Comparison of ENCODE assay signal across 8 mouse cellular contexts in genomic region chr5:122501101-122502076, GRCm38 (mm10). TPM values are rescaled to one million over a fixed set of nuclear protein-coding genes. Genes with fewer than 3 reads are reported as not detected.
A peak's percentile ranks its signal among the peaks of the same experiment; 100 is the strongest.
DNase-seq lines count a peak whose midpoint lies in the region; ATAC-seq and TF ChIP-seq lines count a peak whose summit lies in the region.

No protein-coding gene starts in this region.

- peak overlapping the region; percentile 100 for H3K9ac ChIP-seq in intestine, embryonic 15.5 days
- peak overlapping the region; percentile 99 for H3K9ac ChIP-seq in limb, embryonic 14.5 days (ENCODE audit: low read depth, low read length, severe bottlenecking)
- H3K9ac ChIP-seq in midbrain, embryonic 13.5 days (replicated peaks), result peak overlapping the region; percentile 98

- intact Hi-C loops in gastrocnemius, postnatal 14 days (cut with DNase I; ENCODE audit: low total_unique reads), result no loop called here

- no peaks in the 10 kb centered on the region for H3K27me3 ChIP-seq in intestine, embryonic 15.5 days (replicated peaks)
- H3K27me3 ChIP-seq in limb, embryonic 14.5 days (ENCODE audit: control insufficient read depth, insufficient read depth, low read length), result no peaks in the 10 kb centered on the region
- no peaks in the 10 kb centered on the region for H3K27me3 ChIP-seq in midbrain, embryonic 13.5 days

- H3K4me1 ChIP-seq in intestine, embryonic 15.5 days (replicated peaks), result peaks cover 15% of the 10 kb centered on the region
- H3K4me1 ChIP-seq in limb, embryonic 14.5 days (ENCODE audit: control insufficient read depth, insufficient read depth, low read length), result peaks cover 25% of the 10 kb centered on the region
- peaks cover 46% of the 10 kb centered on the region for H3K4me1 ChIP-seq in midbrain, embryonic 13.5 days (replicated peaks)

- H3K36me3 ChIP-seq in intestine, embryonic 15.5 days, result no peaks in the 10 kb centered on the region
- peaks cover 25% of the 10 kb centered on the region for H3K36me3 ChIP-seq in limb, embryonic 14.5 days (ENCODE audit: control insufficient read depth, insufficient read depth, low read length)
- H3K36me3 ChIP-seq in midbrain, embryonic 13.5 days, result peaks cover 11% of the 10 kb centered on the region

- TF ChIP-seq POLR2A in limb, embryonic 14.5 days (IDR thresholded peaks at IDR 0.05; ENCODE audit: borderline replicate concordance, extremely low read depth, insufficient read depth, insufficient read length), result no peak

- WGBS in intestine, embryonic 15.5 days, result under 1% methylated on average over 108 of the region's 113 CpGs
- under 1% methylated on average over 84 of the region's 113 CpGs for WGBS in limb, embryonic 14.5 days
- WGBS in midbrain, embryonic 13.5 days, result under 1% methylated on average over 100 of the region's 113 CpGs

- peak; percentile 43 for DNase-seq in ovary, postnatal 14 days (ENCODE audit: low spot score)
- DNase-seq in ovary, postnatal 10 days (ENCODE audit: low spot score), result no peak
- peak; percentile 77 to 80 for DNase-seq in cerebellum, postnatal 25 days
- DNase-seq in gastrocnemius, postnatal 14 days, result peak; percentile 77
- no peak for DNase-seq in limb, embryonic 14.5 days (ENCODE audit: low spot score)
- peak; percentile 62 to 87 for DNase-seq in spleen, postnatal 4 days (ENCODE audit: low spot score in 2 of 2)

- H3K4me3 ChIP-seq in intestine, embryonic 15.5 days (replicated peaks), result peak overlapping the region; percentile 99
- peak overlapping the region; percentile 98 for H3K4me3 ChIP-seq in limb, embryonic 14.5 days (replicated peaks; ENCODE audit: low read length)
- H3K4me3 ChIP-seq in midbrain, embryonic 13.5 days (replicated peaks), result peak overlapping the region; percentile 96

- H3K4me2 ChIP-seq in intestine, embryonic 15.5 days (replicated peaks), result peak overlapping the region; percentile 55
- peak overlapping the region; percentile 60 for H3K4me2 ChIP-seq in limb, embryonic 14.5 days (replicated peaks; ENCODE audit: low read depth, low read length, severe bottlenecking)
- H3K4me2 ChIP-seq in midbrain, embryonic 13.5 days (replicated peaks), result peak overlapping the region; percentile 67

- H3K27ac ChIP-seq in intestine, embryonic 15.5 days, result peak overlapping the region; percentile 99
- H3K27ac ChIP-seq in limb, embryonic 14.5 days (replicated peaks; ENCODE audit: low read depth, low read length), result peak overlapping the region; percentile 98
- H3K27ac ChIP-seq in midbrain, embryonic 13.5 days, result peak overlapping the region; percentile 100

- H3K9me3 ChIP-seq in intestine, embryonic 15.5 days, result no peaks in the 10 kb centered on the region
- no peaks in the 10 kb centered on the region for H3K9me3 ChIP-seq in limb, embryonic 14.5 days (ENCODE audit: control insufficient read depth, low read length)
- H3K9me3 ChIP-seq in midbrain, embryonic 13.5 days, result no peaks in the 10 kb centered on the region

- peak; percentile 58 for ATAC-seq in intestine, embryonic 15.5 days
- ATAC-seq in limb, embryonic 14.5 days (ENCODE audit: low FRiP score, low read depth), result peak; percentile 50
- peak; percentile 29 for ATAC-seq in midbrain, embryonic 13.5 days

RNA-seq across cellular contexts. Expression of gene Atp2a2, which starts 0.6 kb away (rescaled TPM):
- total RNA-seq in gastrocnemius, postnatal 14 days (2021), result 100 to 1,000 TPM; 213 to 317 TPM
- polyA plus RNA-seq in intestine, embryonic 15.5 days (2015; fragmentation: Nextera tagmentation; extraction: Ambion mirVana), result 33.8 and 36.1 TPM in 2 replicates
- 96.7 and 99.0 TPM in 2 replicates for polyA plus RNA-seq in limb, embryonic 14.5 days (2012; rRNA removed)
- 36.5 and 39.7 TPM in 2 replicates for polyA plus RNA-seq in limb, embryonic 14.5 days (2014; fragmentation: Nextera tagmentation; extraction: Ambion mirVana)
- polyA plus RNA-seq in midbrain, embryonic 13.5 days (2015; fragmentation: Nextera tagmentation; extraction: Ambion mirVana), result 35.7 and 40.0 TPM in 2 replicates

Comparison
In these comparisons a context has a peak if more than half of its experiments do, and no peak if none do; other contexts are left out.
1. DNase-seq: peak in ovary, postnatal 14 days (single experiment), cerebellum, postnatal 25 days (2 of 2), gastrocnemius, postnatal 14 days (single experiment) and spleen, postnatal 4 days (2 of 2); none in ovary, postnatal 10 days (single experiment) and limb, embryonic 14.5 days (single experiment).
2. Peak in every context shown above with its lines, with median percentiles within 50 percentile points of each other: ATAC-seq, H3K27ac ChIP-seq, H3K4me2 ChIP-seq, H3K4me3 ChIP-seq and H3K9ac ChIP-seq.